Mouse (Mus musculus): ENCODE measurements around the gene 0610030E20Rik.
A peak's percentile ranks its signal among the peaks of the same experiment; 100 is the strongest.

0610030E20Rik gene

DNA sequence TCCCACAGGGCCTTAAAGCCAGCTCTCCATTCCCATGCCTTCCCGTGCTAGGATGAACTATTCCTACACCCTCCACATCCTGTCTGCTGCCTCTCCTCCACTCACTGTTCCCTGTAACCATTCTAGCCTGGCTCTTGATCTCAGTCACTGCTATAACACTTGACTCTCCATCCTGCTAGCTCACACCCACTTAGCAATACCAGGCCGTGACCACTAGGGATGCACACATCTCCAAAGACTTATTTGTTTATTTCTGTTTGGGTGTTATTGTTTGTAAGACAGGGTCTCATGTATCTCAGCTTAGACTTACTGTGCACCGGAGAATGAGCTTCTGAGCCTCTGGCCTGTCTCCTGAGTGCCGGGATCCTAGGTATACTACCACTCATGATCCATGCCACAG lies 22.4 kb downstream of the 0610030E20Rik start:
- no peak for DNase-seq (ENCODE audit: low read depth, low spot score)

DNA sequence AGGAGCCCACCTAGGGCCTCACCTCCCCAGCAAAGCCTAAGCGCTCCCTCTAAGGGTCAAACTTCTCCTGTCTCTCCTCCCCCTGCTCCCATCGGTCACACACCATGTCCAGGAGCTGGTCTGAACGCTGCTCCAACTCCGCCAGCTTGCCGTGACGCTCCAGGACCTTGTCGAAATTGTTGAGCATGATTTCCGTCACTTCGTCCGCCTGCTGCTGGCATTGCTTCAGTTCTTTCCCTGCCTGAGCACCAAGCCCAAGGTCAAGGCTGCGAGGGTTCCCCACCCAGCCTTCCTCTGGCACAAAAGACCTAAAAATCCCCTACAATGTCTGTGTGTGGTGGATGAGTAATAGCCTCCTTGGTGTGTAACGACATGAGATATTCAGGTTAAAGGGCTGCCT lies 23.0 kb downstream of the 0610030E20Rik start:
- DNase-seq (ENCODE audit: low read depth, low spot score) = no peak

DNA sequence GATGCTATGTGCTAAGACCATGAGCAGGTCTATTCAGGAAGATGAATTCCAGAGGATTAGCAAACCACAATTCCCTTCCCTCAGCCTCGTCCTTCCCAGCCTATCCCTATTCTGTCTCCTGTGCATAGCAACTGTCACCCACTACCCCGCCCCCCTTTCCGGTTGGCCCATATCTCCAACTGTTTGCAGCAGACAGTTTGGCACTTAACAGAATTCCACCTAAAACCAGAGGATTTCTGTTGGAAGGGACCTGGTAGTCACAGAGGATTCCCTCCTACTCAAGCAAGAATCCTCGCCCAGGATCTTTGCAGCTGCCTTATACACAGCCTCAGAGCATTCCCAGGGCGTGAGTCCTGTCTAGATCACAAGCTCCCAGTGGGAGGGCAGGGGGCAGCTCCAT lies 24.0 kb downstream of the 0610030E20Rik start:
- DNase-seq (ENCODE audit: low read depth, low spot score) = peak; percentile 83

DNA sequence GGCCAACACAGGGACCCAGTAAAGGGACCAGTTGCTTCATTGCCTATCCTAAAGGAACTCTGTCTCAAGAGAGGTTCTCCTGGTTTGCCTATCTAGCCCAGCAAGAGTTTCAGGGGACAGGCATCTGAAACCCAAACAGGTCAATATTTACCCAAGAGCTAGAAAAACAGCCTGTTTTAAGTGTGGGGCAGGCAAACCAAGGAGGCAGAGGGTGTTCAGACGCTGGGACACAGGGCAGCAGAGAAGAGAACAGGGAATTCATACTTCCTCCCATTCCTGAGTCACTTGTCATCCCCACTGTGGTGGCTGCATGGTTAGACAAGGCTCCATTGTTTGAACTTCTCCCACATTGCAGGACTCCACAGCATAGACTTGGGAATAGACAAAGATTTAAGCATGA lies 24.5 kb downstream of the 0610030E20Rik start:
- DNase-seq (ENCODE audit: low read depth, low spot score) = peak; percentile 61

- no peak for DNase-seq (ENCODE audit: low read depth, low spot score)
Measured at GRCm38 (mm10) chr6:72373184-72373583, 26.1 kb downstream of the 0610030E20Rik start.

GRCm38 (mm10) chr6:72374206-72374605 lies 27.1 kb downstream of the 0610030E20Rik start:
- no peak for DNase-seq (ENCODE audit: low read depth, low spot score)

DNA sequence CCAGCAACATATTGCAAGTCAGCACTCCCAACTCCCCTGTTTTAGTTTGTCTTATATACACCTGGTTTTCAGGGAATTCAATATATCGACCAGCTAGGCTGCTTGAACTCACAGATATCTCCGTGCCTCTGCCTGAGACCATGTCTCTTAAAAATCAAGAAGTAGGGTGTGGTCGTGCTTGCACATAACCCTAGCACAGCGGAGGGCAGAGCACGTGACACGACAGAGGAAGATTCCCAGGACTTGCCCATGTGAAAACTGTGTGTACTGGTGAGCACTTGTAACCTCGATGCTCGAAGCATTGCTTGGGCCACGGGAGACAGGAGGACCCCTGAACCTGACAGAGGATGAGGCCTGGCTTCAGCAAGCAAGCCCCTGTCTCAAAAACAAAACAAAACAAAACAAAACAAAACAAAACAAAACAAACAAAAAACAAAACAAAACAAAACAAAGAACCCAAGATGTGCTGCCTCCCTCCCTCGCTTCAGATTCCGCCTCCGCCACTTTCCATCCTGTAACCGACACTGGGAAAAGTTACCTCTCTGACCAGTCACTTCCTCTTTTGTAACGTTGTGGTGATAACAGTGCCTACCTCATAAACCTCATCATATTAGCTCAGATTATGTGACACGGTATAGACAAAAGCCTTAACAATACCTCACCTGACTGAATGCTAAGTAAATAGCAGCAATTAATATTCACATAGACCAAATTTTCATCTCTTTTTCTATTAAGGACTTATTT lies 27.9 kb downstream of the 0610030E20Rik start:
- no peak for DNase-seq (ENCODE audit: low read depth, low spot score)

- no peak for DNase-seq (ENCODE audit: low read depth, low spot score)
Measured at GRCm38 (mm10) chr6:72378510-72379234, 31.6 kb downstream of the 0610030E20Rik start.

DNA sequence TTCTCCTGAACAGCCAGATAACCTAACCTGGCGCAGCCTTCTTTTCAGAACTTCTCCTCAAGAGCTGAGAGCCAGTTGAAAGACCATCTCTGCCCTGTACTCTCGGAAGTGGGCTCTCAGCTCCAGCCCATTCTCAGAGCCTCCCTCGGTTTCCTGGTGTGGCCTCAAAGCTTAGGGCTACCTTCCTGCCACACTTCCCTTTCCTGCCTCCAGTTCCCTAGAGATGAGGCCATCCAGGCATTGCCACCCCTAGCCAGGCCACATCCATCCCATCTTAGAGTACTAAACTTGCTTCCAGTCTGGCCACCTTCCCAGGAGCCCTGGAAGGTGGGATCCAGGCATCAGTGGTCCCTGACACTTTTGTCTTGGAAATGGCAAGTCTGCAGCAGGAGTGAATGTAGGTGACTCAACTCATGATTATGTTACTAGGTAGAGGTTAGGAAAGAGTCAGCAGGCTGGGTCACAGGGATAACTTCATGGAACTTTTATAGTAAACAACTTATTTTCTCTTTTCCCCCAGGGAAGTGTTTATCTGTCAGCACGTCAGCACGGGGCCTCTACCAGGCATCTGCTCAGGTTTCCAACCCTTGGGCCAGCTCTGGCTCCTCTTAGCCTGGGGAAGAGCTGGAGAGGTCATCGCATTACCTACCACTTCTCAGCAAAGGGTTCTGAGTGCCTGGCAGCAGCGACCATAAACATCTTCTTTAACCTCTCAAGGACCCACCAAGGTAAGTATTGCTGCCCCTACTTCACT lies 32.4 kb downstream of the 0610030E20Rik start:
- no peak for DNase-seq (ENCODE audit: low read depth, low spot score)

DNA sequence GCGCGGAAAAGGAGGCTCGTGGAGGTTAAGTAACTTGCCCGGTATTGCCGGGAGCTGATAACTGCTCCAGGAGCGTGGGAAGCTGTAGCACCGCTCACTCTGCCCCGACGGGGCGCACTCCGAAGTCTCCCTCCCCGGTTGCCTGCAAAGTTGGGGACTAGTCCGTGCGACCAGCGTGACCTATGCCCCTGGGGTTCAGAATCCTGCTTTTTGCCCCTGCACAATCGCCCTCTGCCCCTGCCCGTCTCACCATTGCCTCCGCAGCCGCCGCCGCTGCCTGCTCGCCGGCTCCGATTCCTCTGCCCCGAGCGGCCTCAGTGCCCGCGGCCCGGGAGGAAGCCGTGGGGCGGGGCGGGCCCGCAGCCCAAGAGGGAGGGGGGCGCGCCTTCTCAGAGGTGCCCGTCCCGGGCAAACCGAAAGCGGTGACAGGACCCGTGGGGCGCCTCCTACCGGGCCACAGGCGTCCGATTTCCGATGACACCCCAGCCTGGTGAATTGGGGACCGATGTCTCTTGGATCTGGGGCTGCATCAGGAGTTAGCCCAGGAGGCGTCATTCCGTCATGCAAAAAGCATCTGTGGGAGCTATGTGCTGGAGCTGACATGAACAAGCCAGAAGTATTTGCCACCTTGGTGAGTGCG lies 33.1 kb downstream of the 0610030E20Rik start, which contains the start of gene Vamp5:
Vamp5 (minus strand) TSS at position 338 of the 640 bp plus-strand sequence.
- peak; percentile 51 for DNase-seq (ENCODE audit: low read depth, low spot score)

DNA sequence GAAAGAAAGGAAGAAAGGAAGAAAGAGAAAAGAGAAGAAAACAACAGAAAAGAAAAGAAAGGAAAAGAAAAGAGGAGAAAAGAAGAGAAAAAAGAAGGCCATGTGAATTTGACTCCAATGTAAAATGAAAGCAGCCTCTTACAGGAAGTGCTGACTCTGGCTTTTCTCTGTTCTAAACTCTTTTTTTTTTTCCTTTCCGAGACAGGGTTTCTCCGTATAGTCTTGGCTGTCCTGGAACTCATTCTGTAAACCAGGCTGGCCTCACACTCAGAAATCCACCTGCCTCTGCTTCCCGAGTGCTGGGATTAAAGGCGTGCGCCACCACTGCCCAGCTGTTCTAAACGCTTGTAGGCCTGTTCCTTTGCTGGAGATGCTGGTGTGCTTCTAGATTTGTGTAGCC lies 35.4 kb downstream of the 0610030E20Rik start:
- no peak for DNase-seq (ENCODE audit: low read depth, low spot score)

DNA sequence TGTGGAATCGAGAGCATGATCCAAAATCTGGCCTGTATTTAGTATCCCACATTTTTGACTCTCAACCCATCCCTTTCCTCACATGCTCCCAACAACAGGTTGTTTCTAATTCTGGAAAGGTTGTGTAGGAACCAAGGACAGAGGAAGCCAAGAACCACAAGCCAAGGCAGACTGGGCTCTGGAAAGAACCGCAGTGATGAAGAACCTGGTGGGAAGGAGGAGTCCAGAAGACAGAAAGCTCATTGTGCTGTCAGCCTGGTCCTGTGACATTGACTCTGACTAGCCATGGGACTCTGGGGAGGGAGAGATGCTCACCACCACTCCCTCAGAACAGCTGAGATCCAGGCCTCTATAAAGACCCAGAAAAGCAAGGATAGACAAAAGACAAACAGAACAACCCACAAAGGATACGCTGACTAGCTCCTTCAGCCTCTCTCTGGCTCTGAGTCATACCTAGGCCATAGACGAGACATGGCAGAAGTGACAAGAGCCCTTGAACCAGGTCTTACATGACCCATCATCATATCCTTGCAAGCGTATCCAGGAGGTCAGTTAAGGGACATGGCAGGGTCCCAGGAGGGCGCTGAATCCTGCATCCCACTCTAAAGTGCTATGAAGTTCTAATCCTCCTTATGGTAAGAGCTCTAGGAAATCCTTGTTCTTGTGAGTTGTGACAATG lies 36.2 kb downstream of the 0610030E20Rik start:
- DNase-seq (ENCODE audit: low read depth, low spot score) = peak; percentile 53

DNA sequence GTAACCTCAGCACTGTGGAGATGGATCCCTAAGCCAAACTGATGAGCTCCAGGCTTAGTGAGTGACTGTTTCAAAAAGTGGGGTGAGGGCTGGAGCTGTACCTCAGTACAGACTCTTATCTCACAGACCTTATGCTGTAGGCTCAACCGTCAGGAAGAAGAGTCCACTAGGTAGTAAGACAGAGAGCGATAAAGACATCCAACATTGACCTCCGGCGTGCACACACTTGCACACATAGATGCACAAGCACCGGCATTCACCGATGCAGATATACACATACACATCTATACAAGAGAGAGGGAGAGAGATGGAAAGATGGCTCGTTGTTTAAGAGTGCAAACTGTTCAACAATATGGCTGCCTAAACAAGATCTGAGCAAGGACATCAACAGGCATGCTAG lies 36.8 kb downstream of the 0610030E20Rik start:
- DNase-seq (ENCODE audit: low read depth, low spot score) = no peak

GRCm38 (mm10) chr6:72385258-72385657 lies 38.1 kb downstream of the 0610030E20Rik start:
- no peak for DNase-seq (ENCODE audit: low read depth, low spot score)

- DNase-seq (ENCODE audit: low read depth, low spot score) = no peak
Measured at GRCm38 (mm10) chr6:72386561-72386960, 39.4 kb downstream of the 0610030E20Rik start.

DNA sequence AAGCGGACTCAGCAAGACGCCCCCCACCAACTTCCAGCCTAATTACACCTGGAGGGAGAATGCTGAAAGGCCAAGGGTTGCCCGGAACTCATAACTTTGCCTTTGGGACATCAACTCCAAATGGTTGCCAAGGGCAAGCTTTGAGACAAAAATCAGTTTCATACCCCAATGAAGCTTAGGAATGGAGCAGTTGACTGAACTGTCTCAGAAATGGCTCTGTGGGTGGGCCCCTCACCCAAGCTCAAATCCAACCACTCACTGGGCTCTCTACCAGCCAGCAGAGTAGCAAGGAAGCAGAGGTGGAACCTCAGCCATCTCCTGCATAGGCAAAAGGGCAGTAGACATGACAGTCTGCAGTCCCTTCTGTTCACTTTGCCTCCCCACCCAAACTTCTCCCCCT lies 40.7 kb downstream of the 0610030E20Rik start:
- DNase-seq (ENCODE audit: low read depth, low spot score) = no peak

- no peak for DNase-seq (ENCODE audit: low read depth, low spot score)
Measured at GRCm38 (mm10) chr6:72388266-72388665, 41.1 kb downstream of the 0610030E20Rik start.

DNA sequence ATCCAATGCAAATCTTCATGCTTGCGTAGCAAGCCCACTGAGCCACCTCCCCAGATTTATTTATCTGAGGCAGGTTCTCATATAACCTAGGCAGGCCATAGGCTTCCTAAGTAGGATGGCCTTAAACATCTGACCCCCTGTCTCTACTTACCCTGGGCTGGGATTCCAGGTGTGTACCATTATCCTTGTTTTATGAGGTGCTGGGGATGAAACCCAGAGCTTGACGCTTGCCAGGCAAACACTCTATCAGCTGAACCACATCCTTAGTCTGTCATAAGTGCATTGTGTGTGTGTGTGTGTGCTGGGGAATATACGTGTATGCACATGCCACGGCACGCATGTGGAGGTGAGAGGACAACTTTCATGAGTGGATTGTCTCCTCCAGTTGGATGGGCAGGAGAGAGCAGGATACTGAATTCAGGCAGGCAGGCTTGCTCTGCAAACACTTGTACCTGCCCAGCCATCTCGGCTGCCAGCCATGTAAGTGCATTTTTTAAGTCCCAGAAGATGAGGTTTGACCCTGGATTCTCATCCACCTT lies 41.7 kb downstream of the 0610030E20Rik start:
- DNase-seq (ENCODE audit: low read depth, low spot score) = no peak

- no peak for DNase-seq (ENCODE audit: low read depth, low spot score)
Measured at GRCm38 (mm10) chr6:72389471-72389940, 42.4 kb downstream of the 0610030E20Rik start.

- peak; percentile 61 for DNase-seq (ENCODE audit: low read depth, low spot score)
Measured at GRCm38 (mm10) chr6:72389941-72390771, 43.0 kb downstream of the 0610030E20Rik start, which contains the start of gene Vamp8. Vamp8 (minus strand) TSS chr6:72390703.

Measured in brain, adult 2 months (tissue).